Mouse (Mus musculus) liver, embryonic 16.5 days (tissue): ENCODE measurements at regions not wholly inside any gene's neighbourhood (a gene's known extent, or its start where the extent isn't known, plus 50 kb on each side); places are given as distances from the start of the nearest gene placed in this dataset.

Experiments
- ATAC-seq: fragments of 200-750 bp; cut with Nextera tagmentation; 2 replicates; pipeline ENCODE4 v1.8.0; 2017; ENCODE audit warnings: low read depth, mild to moderate bottlenecking, moderate number of reproducible peaks, moderate library complexity
- H3K27ac ChIP-seq: fragments of 300-500 bp; sonication (generic); 2 replicates; pipeline ENCODE4 v1.5.1; 2014; ENCODE audit warnings: mild to moderate bottlenecking, low read length
- H3K27me3 ChIP-seq: fragments of 300-500 bp; sonication (generic); 2 replicates; pipeline ENCODE4 v1.6.1; 2014; ENCODE audit warnings: low read depth, low read length, mixed read lengths; ENCODE audit not compliant: control insufficient read depth, insufficient read depth
- H3K36me3 ChIP-seq: fragments of 300-500 bp; sonication (generic); 2 replicates; pipeline ENCODE4 v1.6.1; 2014; ENCODE audit warnings: mild to moderate bottlenecking; ENCODE audit not compliant: control insufficient read depth, insufficient read depth
- H3K4me1 ChIP-seq: fragments of 300-500 bp; sonication (generic); 2 replicates; pipeline ENCODE4 v1.6.1; 2014; ENCODE audit warnings: low read depth, low read length, mixed read lengths; ENCODE audit not compliant: control insufficient read depth
- H3K4me2 ChIP-seq: fragments of 300-500 bp; sonication (generic); 2 replicates; pipeline ENCODE4 v1.6.1; 2014; ENCODE audit warnings: low read depth, low read length, mixed read lengths
- H3K4me3 ChIP-seq: fragments of 300-500 bp; sonication (generic); 2 replicates; pipeline ENCODE4 v1.5.1; 2014; ENCODE audit warnings: low read depth, mild to moderate bottlenecking, low read length
- H3K9ac ChIP-seq: fragments of 300-500 bp; sonication (generic); 2 replicates; pipeline ENCODE4 v1.6.1; 2014; ENCODE audit warnings: low read depth, low read length
- H3K9me3 ChIP-seq: fragments of 300-500 bp; sonication (generic); replicated peaks from 2 replicates; pipeline ENCODE4 v1.6.1; 2016; ENCODE audit warnings: low read length; ENCODE audit not compliant: control insufficient read depth
- WGBS: fragments of 180-500 bp; shearing (Covaris S2); extraction: QIAGEN DNeasy Blood & Tissue Kit; methylation state at CpG from one replicate; pipeline ENCODE4 v1.1.7; 2014; ENCODE audit not compliant: insufficient replicate concordance; 5-methylcytosine and 5-hydroxymethylcytosine counted together

GRCm38 (mm10) chr3:18670203-18670700, 722.0 kb downstream of the Cypt12 start:
- no peak overlapping the region for H3K4me2 ChIP-seq
- WGBS = 61% methylated on average over 5 of the region's 5 CpGs
- H3K4me3 ChIP-seq = no peak overlapping the region
- no peaks in the 10 kb centered on the region for H3K27me3 ChIP-seq
- no peaks in the 10 kb centered on the region for H3K9me3 ChIP-seq
- H3K9ac ChIP-seq = no peak overlapping the region
- no peaks in the 10 kb centered on the region for H3K4me1 ChIP-seq
- no peaks in the 10 kb centered on the region for H3K36me3 ChIP-seq
- H3K27ac ChIP-seq = no peak overlapping the region
- no peak for ATAC-seq

- no peak for ATAC-seq
- H3K9ac ChIP-seq = no peak overlapping the region
- no peaks in the 10 kb centered on the region for H3K27me3 ChIP-seq
- H3K36me3 ChIP-seq = no peaks in the 10 kb centered on the region
- H3K4me1 ChIP-seq = no peaks in the 10 kb centered on the region
- H3K4me3 ChIP-seq = no peak overlapping the region
- WGBS = 68% methylated on average over 1 of the region's 1 CpGs
- H3K27ac ChIP-seq = no peak overlapping the region
- H3K4me2 ChIP-seq = no peak overlapping the region
- no peaks in the 10 kb centered on the region for H3K9me3 ChIP-seq
These were observed 723.5 kb downstream of the Cypt12 start for GRCm38 (mm10) chr3:18671681-18672080.

DNA sequence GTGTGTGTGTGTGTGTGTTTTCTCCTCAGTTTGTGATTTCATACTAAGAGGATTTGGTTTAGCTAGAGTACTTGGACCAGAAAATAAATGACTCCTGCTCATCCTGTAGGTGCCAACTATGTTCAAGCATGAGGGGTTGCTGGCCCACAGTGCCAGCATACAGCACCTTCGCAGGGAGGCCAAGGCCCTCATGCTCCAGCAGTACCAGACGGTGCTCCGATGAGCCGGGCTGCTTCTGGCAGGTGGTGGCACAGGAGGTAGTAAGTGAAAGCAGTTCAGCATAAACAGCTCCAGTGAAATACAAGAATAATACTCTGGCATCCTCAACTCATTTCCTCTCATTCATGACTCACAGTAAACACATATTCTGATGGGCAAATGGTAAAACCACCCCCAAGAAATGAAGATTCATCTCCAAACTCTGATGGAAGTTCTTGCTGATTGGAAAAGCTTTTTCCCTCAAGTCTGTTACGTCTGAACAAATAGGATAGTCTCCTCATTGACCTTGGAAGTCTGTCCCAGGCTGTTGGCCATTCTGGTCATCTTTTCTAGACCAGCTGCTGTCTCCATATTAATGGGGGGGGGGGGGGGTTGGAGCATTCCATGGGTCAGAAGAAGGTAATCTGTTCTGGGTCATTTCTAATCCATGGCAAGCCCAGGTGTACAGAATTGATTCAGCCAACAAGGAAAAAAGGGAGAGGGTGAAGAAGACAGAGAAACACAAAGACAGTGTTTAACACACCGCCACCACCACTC, 735.3 kb downstream of the Cypt12 start:
- WGBS = 60% methylated on average over 6 of the region's 6 CpGs
- H3K9ac ChIP-seq = no peak overlapping the region
- H3K4me2 ChIP-seq = no peak overlapping the region
- H3K27ac ChIP-seq = no peak overlapping the region
- no peaks in the 10 kb centered on the region for H3K4me1 ChIP-seq
- no peaks in the 10 kb centered on the region for H3K36me3 ChIP-seq
- H3K9me3 ChIP-seq = no peaks in the 10 kb centered on the region
- no peak for ATAC-seq
- H3K4me3 ChIP-seq = no peak overlapping the region
- no peaks in the 10 kb centered on the region for H3K27me3 ChIP-seq

DNA sequence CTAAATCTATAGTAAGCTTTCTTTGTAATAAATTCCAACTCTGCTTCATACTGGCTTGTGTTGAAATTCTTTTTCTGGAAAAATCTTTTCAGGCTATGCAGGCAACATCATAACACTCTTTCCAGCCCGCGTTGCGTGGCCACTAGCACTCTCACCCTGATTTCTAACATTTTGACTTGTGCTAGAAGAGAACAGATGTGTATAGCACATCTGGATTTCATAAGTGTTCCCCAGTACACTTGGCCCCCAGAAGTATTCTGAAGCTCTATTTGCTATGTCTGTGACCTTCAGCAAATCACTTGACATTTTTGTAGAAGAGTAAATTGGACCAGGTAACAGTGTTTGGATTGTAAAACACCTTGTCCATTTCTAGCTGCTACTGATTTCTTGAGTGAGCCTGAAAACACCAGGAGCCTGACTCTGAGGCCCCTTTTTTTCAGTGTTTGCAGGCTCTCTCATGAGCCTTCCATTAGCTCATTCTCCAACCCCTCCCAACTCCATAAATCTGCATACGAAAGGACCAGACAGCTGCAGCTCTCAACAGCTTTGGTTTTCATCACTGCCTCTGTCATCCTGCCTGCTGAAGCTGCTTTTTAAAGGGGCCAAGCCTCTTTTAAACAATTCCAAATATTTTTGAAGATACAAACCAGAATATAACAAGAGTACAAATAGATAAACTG, 747.0 kb downstream of the Cypt12 start:
- Histone ChIP-seq H3K4me2 (no peak overlapping the region), H3K9me3 (no peaks in the 10 kb centered on the region), H3K9ac (no peak overlapping the region), H3K4me1 (no peaks in the 10 kb centered on the region), H3K36me3 (no peaks in the 10 kb centered on the region), H3K27me3 (no peaks in the 10 kb centered on the region), H3K4me3 (no peak overlapping the region), H3K27ac (no peak overlapping the region)
- WGBS = 74% methylated on average over 4 of the region's 4 CpGs
- ATAC-seq = no peak

- H3K9ac ChIP-seq = no peak overlapping the region
- WGBS = 83% methylated on average over 2 of the region's 2 CpGs
- no peak overlapping the region for H3K4me3 ChIP-seq
- no peak overlapping the region for H3K27ac ChIP-seq
- ATAC-seq = no peak
- no peaks in the 10 kb centered on the region for H3K9me3 ChIP-seq
- H3K27me3 ChIP-seq = no peaks in the 10 kb centered on the region
- no peak overlapping the region for H3K4me2 ChIP-seq
- no peaks in the 10 kb centered on the region for H3K36me3 ChIP-seq
- no peaks in the 10 kb centered on the region for H3K4me1 ChIP-seq
These were observed 748.9 kb downstream of the Cypt12 start for GRCm38 (mm10) chr3:18696981-18697660.

- Histone ChIP-seq H3K9me3 (no peaks in the 10 kb centered on the region), H3K27ac (no peak overlapping the region), H3K4me2 (no peak overlapping the region), H3K36me3 (no peaks in the 10 kb centered on the region), H3K4me1 (no peaks in the 10 kb centered on the region), H3K9ac (no peak overlapping the region), H3K27me3 (no peaks in the 10 kb centered on the region), H3K4me3 (no peak overlapping the region)
- ATAC-seq = no peak
These were observed 749.9 kb downstream of the Cypt12 start for GRCm38 (mm10) chr3:18698106-18698505.

GRCm38 (mm10) chr3:18705165-18705564, 757.0 kb downstream of the Cypt12 start:
- no peak overlapping the region for H3K4me3 ChIP-seq
- no peak overlapping the region for H3K27ac ChIP-seq
- H3K36me3 ChIP-seq = no peaks in the 10 kb centered on the region
- no peaks in the 10 kb centered on the region for H3K4me1 ChIP-seq
- ATAC-seq = no peak
- H3K9me3 ChIP-seq = no peaks in the 10 kb centered on the region
- no peak overlapping the region for H3K4me2 ChIP-seq
- H3K9ac ChIP-seq = no peak overlapping the region
- 64% methylated on average over 6 of the region's 6 CpGs for WGBS
- no peaks in the 10 kb centered on the region for H3K27me3 ChIP-seq

GRCm38 (mm10) chr3:18705756-18706155, 757.5 kb downstream of the Cypt12 start:
- no peak overlapping the region for H3K4me2 ChIP-seq
- WGBS = 64% methylated on average over 9 of the region's 9 CpGs
- H3K4me1 ChIP-seq = no peaks in the 10 kb centered on the region
- ATAC-seq = no peak
- H3K9me3 ChIP-seq = no peaks in the 10 kb centered on the region
- no peak overlapping the region for H3K9ac ChIP-seq
- no peak overlapping the region for H3K27ac ChIP-seq
- no peaks in the 10 kb centered on the region for H3K36me3 ChIP-seq
- no peaks in the 10 kb centered on the region for H3K27me3 ChIP-seq
- H3K4me3 ChIP-seq = no peak overlapping the region

GRCm38 (mm10) chr3:18706356-18706755, 758.1 kb downstream of the Cypt12 start:
- Histone ChIP-seq H3K27ac (no peak overlapping the region), H3K27me3 (no peaks in the 10 kb centered on the region), H3K4me2 (no peak overlapping the region), H3K4me1 (no peaks in the 10 kb centered on the region), H3K9ac (no peak overlapping the region), H3K9me3 (no peaks in the 10 kb centered on the region), H3K36me3 (no peaks in the 10 kb centered on the region), H3K4me3 (no peak overlapping the region)
- ATAC-seq = no peak
